Mouse (Mus musculus) E14TG2a.4 (cell line): Measurements from ENCODE around the gene Gpi1.
"Not testable (repeated sequence)": the region's sequence is repeated elsewhere in the genome, so short reads cannot be mapped to it uniquely, and the experiment has no call there.

Experiments
- H3K27me3 ChIP-seq: 2 replicates; pipeline ENCODE4 v1.6.1; 2014; ENCODE audit warnings: low read length, control low read depth; ENCODE audit not compliant: insufficient read depth
- H3K36me3 ChIP-seq: 2 replicates; pipeline ENCODE4 v1.6.1; 2014; ENCODE audit warnings: low read length, control low read depth; ENCODE audit not compliant: insufficient read depth
- H3K4me1 ChIP-seq: replicated peaks from 2 replicates; pipeline ENCODE4 v1.6.1; 2014; ENCODE audit warnings: low read depth, low read length, control low read depth
- H3K4me3 ChIP-seq: replicated peaks from 2 replicates; pipeline ENCODE4 v1.5.1; 2014; ENCODE audit warnings: mild to moderate bottlenecking, low read length
- H3K9me3 ChIP-seq: 2 replicates; pipeline ENCODE4 v1.6.1; 2014; ENCODE audit warnings: low read length, control low read depth
- CTCF ChIP-seq: conservative IDR thresholded peaks from 2 replicates; pipeline ENCODE4 v1.5.1; 2014; ENCODE audit warnings: low read length
- NANOG ChIP-seq: IDR thresholded peaks from 2 replicates; pipeline ENCODE4 v1.6.1; 2014; ENCODE audit warnings: borderline replicate concordance, low read length, mixed read lengths
- POU5F1 ChIP-seq: IDR thresholded peaks from 2 replicates; pipeline ENCODE4 v1.6.1; 2014; ENCODE audit warnings: low read length, borderline replicate concordance

Gene Gpi1

DNA sequence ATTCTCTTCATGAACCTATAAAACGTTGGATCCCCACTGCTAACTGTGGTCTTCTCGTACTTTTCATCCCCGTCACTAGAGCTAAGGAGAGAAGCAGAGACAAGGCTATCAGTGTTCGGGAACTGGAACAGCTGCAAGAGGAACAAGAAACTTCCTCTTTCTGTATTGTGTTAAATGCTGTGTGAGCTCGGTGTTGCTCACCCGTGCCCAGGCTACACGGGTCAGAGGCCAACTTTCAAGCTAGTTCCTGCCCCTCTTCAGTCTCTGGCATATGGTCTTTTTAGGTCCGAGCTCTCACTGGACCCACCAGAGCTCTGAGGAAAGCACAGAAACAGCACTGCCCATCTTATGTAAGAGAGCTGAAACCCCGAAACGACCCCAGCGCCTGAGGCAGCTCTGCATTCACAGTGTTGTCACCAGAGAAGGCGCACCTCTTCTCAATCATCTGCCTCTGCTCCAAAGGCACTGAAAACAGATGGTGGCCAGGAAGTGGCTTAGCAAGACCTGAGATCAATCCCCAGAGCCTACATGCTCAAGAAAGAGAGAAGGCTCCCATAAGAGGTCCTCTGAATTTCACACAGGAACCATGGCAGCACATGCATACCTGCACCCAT is 40.7 kb downstream of the Gpi1 start:
- H3K27me3 ChIP-seq = no peaks in the 10 kb centered on the region
- no peak overlapping the region for H3K4me3 ChIP-seq
- peaks cover 29% of the 10 kb centered on the region for H3K4me1 ChIP-seq
- peaks cover 87% of the 10 kb centered on the region for H3K36me3 ChIP-seq
- no peak for TF ChIP-seq CTCF
- no peak for TF ChIP-seq NANOG
- TF ChIP-seq POU5F1 = no peak
- no peaks in the 10 kb centered on the region for H3K9me3 ChIP-seq

DNA sequence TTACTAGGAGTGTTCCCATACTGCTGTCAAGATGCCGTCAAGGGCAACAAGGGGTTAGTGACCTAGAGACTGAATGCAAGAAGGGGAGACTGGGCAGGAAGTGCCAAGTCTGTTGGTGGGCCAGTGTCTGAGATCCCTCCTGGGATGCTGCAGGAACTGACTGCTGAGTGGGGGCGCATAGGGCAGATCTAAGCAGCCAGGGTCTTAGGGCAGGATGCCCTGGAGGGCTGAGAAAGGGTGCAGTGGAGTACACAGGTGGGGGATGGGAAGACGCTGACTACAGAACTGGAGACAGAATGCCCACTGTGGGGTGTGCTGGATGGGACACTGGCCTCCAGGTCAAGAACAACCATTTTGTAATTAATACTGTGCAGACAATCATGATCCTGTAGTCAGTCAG is 46.3 kb downstream of the Gpi1 start:
- TF ChIP-seq NANOG = no peak
- TF ChIP-seq CTCF = no peak
- no peak for TF ChIP-seq POU5F1
- H3K4me3 ChIP-seq = peak overlapping the region; percentile 55
- H3K9me3 ChIP-seq = peaks cover 35% of the 10 kb centered on the region
- H3K4me1 ChIP-seq = peaks cover 25% of the 10 kb centered on the region
- no peaks in the 10 kb centered on the region for H3K27me3 ChIP-seq
- peaks cover 63% of the 10 kb centered on the region for H3K36me3 ChIP-seq

DNA sequence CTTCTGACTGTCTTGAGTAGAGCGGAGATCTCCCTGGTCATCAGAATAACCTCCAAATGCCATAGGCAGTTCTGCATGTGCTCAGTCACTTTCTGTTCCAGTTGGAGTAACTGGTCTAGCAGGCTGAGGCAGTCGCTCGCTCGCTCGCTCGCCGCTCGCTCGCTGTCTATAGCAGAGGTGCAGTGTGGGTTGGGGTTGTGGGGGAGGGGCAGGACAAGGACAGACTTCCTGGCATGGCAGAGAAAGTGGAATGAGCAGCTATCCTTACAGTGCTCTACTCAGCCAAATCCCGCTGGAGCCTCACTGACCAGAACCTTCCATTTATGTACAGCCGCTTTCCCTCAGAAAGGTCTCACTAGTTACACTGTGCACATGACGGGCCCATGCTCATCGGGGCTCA is 46.8 kb downstream of the Gpi1 start:
- H3K4me1 ChIP-seq = peaks cover 25% of the 10 kb centered on the region
- peaks cover 59% of the 10 kb centered on the region for H3K36me3 ChIP-seq
- no peak for TF ChIP-seq POU5F1
- TF ChIP-seq CTCF = no peak
- TF ChIP-seq NANOG = no peak
- peaks cover 40% of the 10 kb centered on the region for H3K9me3 ChIP-seq
- H3K4me3 ChIP-seq = peak overlapping the region; percentile 55
- no peaks in the 10 kb centered on the region for H3K27me3 ChIP-seq

DNA sequence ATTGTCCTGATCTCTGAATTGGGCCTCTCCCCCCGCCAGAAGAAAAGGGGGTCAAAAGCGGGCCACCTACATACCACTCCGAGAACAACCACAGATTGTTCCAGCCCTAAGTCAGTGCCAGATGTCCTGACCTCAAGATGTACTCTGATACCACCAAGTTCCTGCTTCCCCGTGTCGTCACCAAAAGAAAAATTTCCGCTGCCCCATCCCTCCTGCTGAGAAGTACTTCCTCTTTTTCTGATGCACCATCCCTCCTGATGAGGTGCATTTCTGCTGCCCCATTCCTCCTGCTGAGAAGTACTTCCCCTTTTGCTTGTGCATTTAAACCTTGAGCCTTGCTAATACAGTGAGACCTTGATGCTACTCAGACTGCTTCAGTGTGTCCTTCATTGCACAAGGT is 53.9 kb downstream of the Gpi1 start:
- not testable (repeated sequence) for H3K36me3 ChIP-seq, H3K4me1 ChIP-seq, H3K27me3 ChIP-seq, H3K4me3 ChIP-seq
- peaks cover 63% of the 10 kb centered on the region for H3K9me3 ChIP-seq

DNA sequence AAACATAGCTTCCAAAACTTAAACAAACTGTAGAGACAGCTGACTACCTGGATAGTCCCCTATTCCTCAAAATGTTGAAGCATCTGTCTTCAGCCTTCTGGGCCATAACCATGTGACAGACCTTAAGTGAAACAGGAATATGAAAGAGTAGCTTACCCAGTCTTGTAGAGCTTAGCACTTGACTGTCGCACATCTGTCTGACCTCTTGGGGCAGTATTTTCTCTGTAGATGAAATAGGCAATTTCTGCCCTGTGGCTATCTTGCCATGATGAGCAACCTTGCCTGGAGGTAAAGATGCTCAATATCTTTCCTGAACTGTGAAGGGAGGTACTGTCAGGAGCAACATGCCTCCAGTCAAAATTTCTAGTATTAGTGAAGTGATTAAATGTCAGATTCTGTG is 57.9 kb downstream of the Gpi1 start:
- Histone ChIP-seq H3K4me3 (no peak overlapping the region), H3K4me1 (peaks cover 26% of the 10 kb centered on the region), H3K9me3 (peaks cover 25% of the 10 kb centered on the region), H3K27me3 (no peaks in the 10 kb centered on the region), H3K36me3 (no peaks in the 10 kb centered on the region)
- TF ChIP-seq POU5F1 (no peak), CTCF (peak; percentile 20; the same call in 1 of the 2 replicates)

DNA sequence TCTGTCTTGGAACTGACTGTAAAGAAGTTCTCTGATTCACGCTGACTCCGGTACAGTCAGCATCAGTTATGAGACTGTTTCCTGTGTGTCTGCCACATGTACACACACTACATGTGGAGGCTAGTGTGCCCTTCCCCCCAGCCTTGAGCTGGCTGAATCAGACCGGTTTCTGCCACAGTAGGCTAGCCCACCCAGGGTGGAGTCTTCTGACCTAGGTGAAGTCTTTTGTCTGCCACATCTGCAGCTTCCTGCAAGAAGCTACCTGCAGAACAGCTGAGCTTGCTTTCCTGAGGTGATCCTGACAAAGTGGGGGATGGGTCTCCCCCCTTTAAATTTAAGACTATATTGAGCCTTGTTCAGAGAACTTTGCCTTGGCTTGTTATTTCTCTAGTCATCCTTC is 60.7 kb downstream of the Gpi1 start, which contains the start of gene Uba2:
Gene Uba2 (minus strand): TSS at position 146 of the 400 bp plus-strand sequence.
- Histone ChIP-seq H3K9me3 (no peaks in the 10 kb centered on the region), H3K27me3 (no peaks in the 10 kb centered on the region), H3K4me1 (peaks cover 47% of the 10 kb centered on the region), H3K4me3 (peak within 1 kb of the TSS; percentile 98), H3K36me3 (peaks cover 19% of the 10 kb centered on the region)
- TF ChIP-seq CTCF = no peak
- TF ChIP-seq POU5F1 = no peak
- TF ChIP-seq NANOG = peak; percentile 33; the same call in 1 of the 2 replicates

DNA sequence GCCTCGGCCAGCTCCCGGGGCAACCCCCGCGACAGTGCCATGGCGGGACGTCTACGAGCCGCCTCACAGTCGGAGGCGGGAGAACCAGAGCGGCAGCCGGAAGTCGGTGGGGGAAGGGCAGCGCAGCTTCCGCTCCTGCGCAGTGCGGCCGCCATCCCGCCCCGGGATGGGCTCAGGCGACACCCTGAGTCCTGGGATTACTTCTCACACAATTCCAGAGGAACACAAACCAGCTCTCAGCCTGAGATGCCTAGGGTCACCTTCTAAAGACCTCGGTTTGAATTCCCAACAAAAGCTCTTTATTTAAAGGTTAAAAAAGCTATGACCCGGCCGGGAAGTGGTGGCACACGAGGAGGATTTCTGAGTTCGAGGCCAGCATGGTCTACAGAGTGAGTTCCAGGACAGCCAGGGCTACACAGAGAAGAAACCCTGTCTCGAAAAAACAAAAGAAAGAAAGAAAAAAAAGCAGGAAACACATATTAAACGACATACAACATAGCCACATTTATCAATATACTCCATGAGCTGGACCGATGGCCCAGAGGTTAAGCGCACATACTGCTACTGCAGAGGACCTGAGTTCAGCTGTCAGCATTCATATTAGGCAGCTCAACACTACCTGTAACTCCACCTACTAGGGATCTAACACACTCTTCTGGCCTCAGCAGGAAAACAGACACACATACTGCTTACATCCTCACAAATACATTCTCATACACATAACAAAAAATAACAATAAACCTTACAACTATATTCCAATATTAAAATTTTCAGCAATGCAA is 61.5 kb downstream of the Gpi1 start:
- peak overlapping the region; percentile 98 for H3K4me3 ChIP-seq
- H3K36me3 ChIP-seq = peaks cover 25% of the 10 kb centered on the region
- peaks cover 53% of the 10 kb centered on the region for H3K4me1 ChIP-seq
- H3K9me3 ChIP-seq = no peaks in the 10 kb centered on the region
- H3K27me3 ChIP-seq = no peaks in the 10 kb centered on the region
- TF ChIP-seq CTCF = no peak
- TF ChIP-seq POU5F1 = no peak
- no peak for TF ChIP-seq NANOG

DNA sequence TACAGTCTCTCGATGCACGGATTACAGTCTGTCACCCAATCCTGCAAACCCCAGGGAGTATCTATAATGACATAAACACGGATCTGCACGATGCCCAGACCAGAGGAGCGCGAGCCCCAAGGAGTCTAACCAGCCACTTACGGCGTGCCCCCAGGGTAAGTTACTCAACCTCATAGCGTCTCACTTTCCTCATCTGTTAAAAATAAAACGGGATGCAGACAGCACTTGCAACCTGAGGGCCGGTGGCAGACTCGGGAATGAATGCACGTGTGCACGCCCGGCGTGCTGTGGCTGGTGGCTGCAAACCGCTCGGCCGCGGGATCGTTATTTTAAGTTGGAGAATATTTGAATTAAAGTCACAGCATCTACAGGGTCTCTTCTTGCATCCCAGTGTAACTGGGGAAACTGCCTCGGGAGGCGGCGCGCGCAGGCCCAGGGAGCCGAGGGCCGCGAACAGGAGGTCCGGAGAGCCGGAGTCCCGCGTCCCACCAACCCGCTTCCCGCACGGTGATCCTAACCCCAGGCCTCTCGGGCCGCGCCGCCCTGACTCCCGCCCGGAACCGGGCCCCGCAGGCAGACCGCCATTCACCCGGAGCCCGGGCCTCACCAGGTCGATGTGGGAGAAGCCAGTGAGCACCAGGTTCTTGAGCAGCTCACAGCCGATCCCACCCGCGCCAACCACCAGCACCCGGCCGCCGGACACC is 62.2 kb downstream of the Gpi1 start:
- Histone ChIP-seq H3K36me3 (peaks cover 33% of the 10 kb centered on the region), H3K4me1 (peaks cover 60% of the 10 kb centered on the region)
- TF ChIP-seq POU5F1 (no peak), CTCF (no peak), NANOG (no peak)

More for the DNA sequence above, 62.2 kb downstream of the Gpi1 start:
- Histone ChIP-seq H3K27me3 (no peaks in the 10 kb centered on the region), H3K9me3 (no peaks in the 10 kb centered on the region), H3K4me3 (peak overlapping the region; percentile 98)
